Mouse (Mus musculus) hindbrain, embryonic 14.5 days (tissue): ENCODE data around the gene Mn1. TPM values are rescaled to one million over a fixed set of nuclear protein-coding genes. Genes with fewer than 3 reads are reported as not detected.

Experiments
- ATAC-seq: fragments of 200-750 bp; cut with Nextera tagmentation; 2 replicates; pipeline ENCODE4 v1.8.0; 2017; ENCODE audit warnings: moderate number of reproducible peaks, mild to moderate bottlenecking, moderate TSS enrichment, moderate library complexity; ENCODE audit not compliant: low FRiP score
- DNase-seq: peaks from one replicate; pipeline ENCODE4 v3.0.0-alpha.2; 2015; ENCODE audit warnings: low spot score
- H3K27ac ChIP-seq: fragments of 300-500 bp; sonication (generic); 2 replicates; pipeline ENCODE4 v1.5.1; 2014; ENCODE audit warnings: mild to moderate bottlenecking, moderate library complexity
- H3K27me3 ChIP-seq: fragments of 300-500 bp; sonication (generic); 2 replicates; pipeline ENCODE4 v1.6.1; 2014; ENCODE audit warnings: mild to moderate bottlenecking, low read length, mixed read lengths; ENCODE audit not compliant: control insufficient read depth, insufficient read depth
- H3K36me3 ChIP-seq: fragments of 300-500 bp; sonication (generic); replicated peaks from 2 replicates; pipeline ENCODE4 v1.6.1; 2014; ENCODE audit not compliant: control insufficient read depth, insufficient read depth
- H3K4me1 ChIP-seq: fragments of 300-500 bp; sonication (generic); replicated peaks from 2 replicates; pipeline ENCODE4 v1.6.1; 2014; ENCODE audit warnings: antibody characterized with exemption, low read length, mixed read lengths; ENCODE audit not compliant: control insufficient read depth, insufficient read depth
- H3K4me2 ChIP-seq: fragments of 300-500 bp; sonication (generic); replicated peaks from 2 replicates; pipeline ENCODE4 v1.6.1; 2014; ENCODE audit warnings: mild to moderate bottlenecking, moderate library complexity
- H3K4me3 ChIP-seq: fragments of 300-500 bp; sonication (generic); replicated peaks from 2 replicates; pipeline ENCODE4 v1.5.1; 2014; ENCODE audit warnings: mild to moderate bottlenecking, low read length
- H3K9ac ChIP-seq: fragments of 300-500 bp; sonication (generic); 2 replicates; pipeline ENCODE4 v1.6.1; 2014
- H3K9me3 ChIP-seq: fragments of 300-500 bp; sonication (generic); 2 replicates; pipeline ENCODE4 v1.6.1; 2016; ENCODE audit warnings: low read length; ENCODE audit not compliant: control insufficient read depth
- WGBS: fragments of 180-500 bp; shearing (Covaris S2); extraction: QIAGEN DNeasy Blood & Tissue Kit; methylation state at CpG from one replicate; pipeline ENCODE4 v1.1.7; 2014; 5-methylcytosine and 5-hydroxymethylcytosine counted together
- polyA plus RNA-seq: library from polyadenylated mRNA; unstranded; fragments of >200 nt; fragmentation: Nextera tagmentation; extraction: Ambion mirVana; gene quantifications from 2 replicates; pipeline ENCODE4 v1.2.1, GENCODE M21; 2014

Gene Mn1
- polyA plus RNA-seq, 1 experiment from 2014 or later, result 27.8 TPM

GRCm38 (mm10) chr5:111423616-111424015, 6.5 kb downstream of the Mn1 start:
- Histone ChIP-seq H3K4me3 (peak overlapping the region; percentile 92), H3K9me3 (no peaks in the 10 kb centered on the region), H3K36me3 (peaks cover 34% of the 10 kb centered on the region), H3K9ac (peak overlapping the region; percentile 93), H3K27me3 (no peaks in the 10 kb centered on the region), H3K27ac (peak overlapping the region; percentile 30), H3K4me1 (peaks cover 91% of the 10 kb centered on the region), H3K4me2 (peak overlapping the region; percentile 99)
- DNase-seq (no peak), ATAC-seq (no peak)
- 28% methylated on average over 4 of the region's 4 CpGs for WGBS

DNA sequence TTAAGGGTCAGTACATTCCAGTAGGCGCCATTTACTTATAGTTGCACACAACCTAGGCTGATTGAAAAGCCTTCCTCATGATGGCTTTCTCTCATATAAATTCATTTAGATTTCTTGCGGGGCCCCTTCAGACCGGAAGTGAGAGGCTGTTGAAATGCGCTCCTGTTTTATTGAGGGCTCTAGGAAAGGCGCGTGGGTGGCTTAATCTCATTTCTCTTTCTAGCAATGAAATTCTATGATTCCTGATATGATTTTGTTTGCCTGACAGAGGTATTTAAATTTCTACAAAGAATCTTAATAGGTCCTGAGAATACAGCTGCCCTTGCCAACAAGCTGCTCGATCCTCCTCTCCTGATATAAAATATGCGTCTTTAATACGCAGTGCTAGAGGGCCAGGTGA, 8.7 kb downstream of the Mn1 start:
- Histone ChIP-seq H3K27me3 (no peaks in the 10 kb centered on the region), H3K9me3 (no peaks in the 10 kb centered on the region), H3K27ac (peak overlapping the region; percentile 30), H3K4me2 (peak overlapping the region; percentile 99), H3K4me3 (peak overlapping the region; percentile 92), H3K4me1 (peaks cover 88% of the 10 kb centered on the region), H3K36me3 (peaks cover 14% of the 10 kb centered on the region), H3K9ac (peak overlapping the region; percentile 93)
- 41% methylated on average over 9 of the region's 9 CpGs for WGBS
- ATAC-seq, result no peak
- DNase-seq, result no peak

GRCm38 (mm10) chr5:111426249-111426648, 9.1 kb downstream of the Mn1 start:
- H3K4me3 ChIP-seq, result peak overlapping the region; percentile 92
- peak overlapping the region; percentile 93 for H3K9ac ChIP-seq
- ATAC-seq (no peak), DNase-seq (no peak)
- H3K36me3 ChIP-seq, result peaks cover 9% of the 10 kb centered on the region
- 19% methylated on average over 5 of the region's 5 CpGs for WGBS
- peak overlapping the region; percentile 99 for H3K4me2 ChIP-seq
- H3K4me1 ChIP-seq, result peaks cover 90% of the 10 kb centered on the region
- no peaks in the 10 kb centered on the region for H3K27me3 ChIP-seq
- peak overlapping the region; percentile 30 for H3K27ac ChIP-seq
- no peaks in the 10 kb centered on the region for H3K9me3 ChIP-seq

DNA sequence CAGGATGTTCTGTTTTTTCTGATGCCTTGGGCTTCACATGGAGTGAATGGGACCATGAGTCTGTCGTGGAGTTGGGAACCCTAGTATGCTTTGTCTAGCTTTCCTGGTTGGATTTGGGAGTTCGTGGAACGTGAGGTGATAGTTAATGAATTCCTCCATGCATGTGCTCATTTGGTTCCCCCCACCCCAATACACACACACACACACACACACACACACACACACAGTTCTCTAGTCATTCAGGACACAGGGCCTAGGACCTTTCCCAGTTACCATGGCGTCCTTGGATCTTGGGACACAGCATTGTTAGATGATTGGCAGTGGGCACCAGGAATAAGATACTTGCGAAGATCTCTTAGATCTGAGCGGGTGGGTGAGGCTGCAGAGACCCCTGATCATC, 11.7 kb downstream of the Mn1 start:
- H3K4me3 ChIP-seq, result peak overlapping the region; percentile 92
- peak overlapping the region; percentile 99 for H3K4me2 ChIP-seq
- no peak for ATAC-seq

DNA sequence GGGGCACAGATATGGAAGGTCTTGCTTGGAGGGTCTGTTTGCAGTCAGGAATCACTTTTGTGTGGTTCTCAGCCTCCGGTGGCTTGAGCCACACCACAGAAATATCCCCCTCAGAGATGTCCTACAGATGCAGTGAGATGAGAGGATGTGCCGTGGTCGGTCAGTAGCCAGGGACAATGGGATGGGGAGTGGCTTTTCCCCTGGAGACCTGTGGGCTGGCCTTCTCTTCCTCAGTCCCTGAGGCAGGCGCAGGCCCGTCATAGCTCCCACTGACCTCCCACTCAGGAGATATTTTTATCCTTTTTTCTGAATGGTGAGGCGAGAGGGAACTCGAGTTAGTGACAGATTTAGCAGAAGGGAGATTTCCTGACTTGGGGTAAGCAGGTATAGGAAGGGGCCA, 12.6 kb downstream of the Mn1 start:
- Histone ChIP-seq H3K9ac (peak overlapping the region; percentile 93), H3K27ac (peak overlapping the region; percentile 73; the same call in 1 of the 2 replicates)

More for the DNA sequence above, 11.7 kb downstream of the Mn1 start:
- WGBS, result 24% methylated on average over 6 of the region's 6 CpGs
- Histone ChIP-seq H3K9me3 (no peaks in the 10 kb centered on the region), H3K9ac (peak overlapping the region; percentile 93), H3K36me3 (no peaks in the 10 kb centered on the region; the same call in none of the 2 replicates), H3K4me1 (peaks cover 93% of the 10 kb centered on the region), H3K27me3 (no peaks in the 10 kb centered on the region), H3K27ac (peak overlapping the region; percentile 73)
- DNase-seq, result no peak

DNA sequence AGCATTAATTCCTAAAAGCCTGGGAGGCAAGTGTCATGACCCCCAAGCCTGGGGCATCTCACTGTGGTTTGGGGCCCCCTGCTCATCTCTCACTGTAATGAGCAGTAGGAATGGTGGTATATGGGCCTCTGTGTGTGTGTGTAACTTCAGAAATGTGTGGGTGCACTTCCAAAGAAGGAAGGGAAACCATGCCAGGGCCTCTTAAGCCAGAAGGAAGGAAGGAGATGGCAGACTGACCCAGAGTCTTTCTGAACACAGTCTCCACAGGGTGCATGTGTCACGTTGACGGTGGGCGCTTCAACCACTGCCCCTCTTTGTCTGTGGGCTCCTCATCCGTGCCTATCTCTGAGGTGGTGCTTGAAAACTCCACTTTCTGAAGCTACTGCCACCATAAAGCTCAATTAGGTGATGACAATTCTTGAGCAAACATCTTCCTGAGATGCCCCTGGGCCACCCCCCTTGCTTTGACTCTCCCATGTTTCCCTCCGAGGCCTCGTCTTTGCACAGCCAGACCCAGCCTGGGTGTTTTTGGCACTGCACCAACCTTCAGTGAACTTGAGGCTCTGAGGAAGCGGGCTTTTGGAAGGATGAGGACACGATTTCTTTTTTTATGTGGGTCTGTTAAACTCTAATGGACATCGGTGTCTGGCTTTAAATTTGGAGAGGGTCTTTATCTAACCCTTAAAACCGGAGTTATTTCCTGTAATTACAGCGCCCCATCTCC, 14.0 kb downstream of the Mn1 start:
- peak overlapping the region; percentile 28 for H3K9ac ChIP-seq
- H3K9me3 ChIP-seq, result no peaks in the 10 kb centered on the region
- H3K4me3 ChIP-seq, result no peak overlapping the region
- 37% methylated on average over 11 of the region's 11 CpGs for WGBS
- H3K27ac ChIP-seq, result peak overlapping the region; percentile 38; the same call in 1 of the 2 replicates
- H3K4me1 ChIP-seq, result peaks cover 96% of the 10 kb centered on the region
- H3K36me3 ChIP-seq, result no peaks in the 10 kb centered on the region
- DNase-seq, result no peak
- H3K27me3 ChIP-seq, result no peaks in the 10 kb centered on the region
- peak overlapping the region; percentile 99 for H3K4me2 ChIP-seq
- ATAC-seq, result no peak

More for the DNA sequence above, 12.6 kb downstream of the Mn1 start:
- 28% methylated on average over 7 of the region's 7 CpGs for WGBS
- no peaks in the 10 kb centered on the region for H3K9me3 ChIP-seq
- peaks cover 93% of the 10 kb centered on the region for H3K4me1 ChIP-seq
- H3K4me3 ChIP-seq, result peak overlapping the region; percentile 16
- ATAC-seq, result no peak
- no peak for DNase-seq
- H3K36me3 ChIP-seq, result no peaks in the 10 kb centered on the region; the same call in 1 of the 2 replicates
- no peaks in the 10 kb centered on the region for H3K27me3 ChIP-seq
- H3K4me2 ChIP-seq, result peak overlapping the region; percentile 99

- peak overlapping the region; percentile 31; the same call in 1 of the 2 replicates for H3K9ac ChIP-seq
- peaks cover 4% of the 10 kb centered on the region; the same call in 1 of the 2 replicates for H3K36me3 ChIP-seq
- WGBS, result 20% methylated on average over 5 of the region's 5 CpGs
- no peaks in the 10 kb centered on the region for H3K9me3 ChIP-seq
- peak overlapping the region; percentile 99; the same call in 1 of the 2 replicates for H3K4me2 ChIP-seq
- no peak for ATAC-seq
- no peaks in the 10 kb centered on the region for H3K27me3 ChIP-seq
- H3K4me1 ChIP-seq, result peaks cover 95% of the 10 kb centered on the region
- H3K27ac ChIP-seq, result no peak overlapping the region; the same call in 1 of the 2 replicates
- no peak overlapping the region for H3K4me3 ChIP-seq
- no peak for DNase-seq
Observed at GRCm38 (mm10) chr5:111432842-111433241, 15.7 kb downstream of the Mn1 start.

- peaks cover 9% of the 10 kb centered on the region; the same call in 1 of the 2 replicates for H3K36me3 ChIP-seq
- peaks cover 81% of the 10 kb centered on the region for H3K4me1 ChIP-seq
- H3K4me3 ChIP-seq, result no peak overlapping the region
- 18% methylated on average over 16 of the region's 16 CpGs for WGBS
- peak overlapping the region; percentile 9; the same call in 1 of the 2 replicates for H3K27ac ChIP-seq
- H3K9me3 ChIP-seq, result no peaks in the 10 kb centered on the region
- H3K27me3 ChIP-seq, result no peaks in the 10 kb centered on the region
- peak overlapping the region; percentile 28 for H3K4me2 ChIP-seq
- peak; percentile 29; the same call in 1 of the 2 replicates for ATAC-seq
- no peak for DNase-seq
- H3K9ac ChIP-seq, result 0 out of 2 replicates have a peak overlapping the region, but pooled peaks have one; percentile 16
Observed at GRCm38 (mm10) chr5:111434342-111434842, 17.2 kb downstream of the Mn1 start.

GRCm38 (mm10) chr5:111436260-111436659, 19.1 kb downstream of the Mn1 start:
- no peak overlapping the region for H3K9ac ChIP-seq
- H3K4me2 ChIP-seq, result no peak overlapping the region
- H3K4me3 ChIP-seq, result no peak overlapping the region
- no peak overlapping the region for H3K27ac ChIP-seq
- no peaks in the 10 kb centered on the region for H3K9me3 ChIP-seq
- peaks cover 9% of the 10 kb centered on the region; the same call in 1 of the 2 replicates for H3K36me3 ChIP-seq
- H3K4me1 ChIP-seq, result peaks cover 64% of the 10 kb centered on the region
- DNase-seq, result no peak
- ATAC-seq, result no peak
- 77% methylated on average over 7 of the region's 7 CpGs for WGBS
- H3K27me3 ChIP-seq, result no peaks in the 10 kb centered on the region
